Mouse (Mus musculus): ENCODE measurements around the gene Gucy1a1.

DNA sequence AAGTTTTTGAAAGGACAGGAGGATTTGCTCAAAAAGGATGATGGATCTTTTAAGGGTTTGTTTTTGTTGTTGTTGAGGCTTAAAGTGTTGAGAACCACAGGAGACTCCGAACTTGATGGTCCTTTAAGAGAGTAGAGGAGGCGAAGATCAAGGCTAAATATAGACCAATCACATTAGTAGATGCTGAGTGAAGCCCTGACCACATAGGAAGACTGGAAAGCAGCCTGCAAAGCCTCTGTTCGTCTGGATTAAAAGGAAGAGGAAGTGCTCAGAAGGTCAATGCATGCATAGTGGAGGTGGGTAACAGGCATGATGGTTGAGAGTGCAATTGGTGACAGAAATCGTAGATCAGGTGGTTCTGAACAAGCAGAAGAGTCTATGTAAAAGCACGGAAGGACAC, 4.8 kb downstream of the Gucy1a1 start:
- TF ChIP-seq CTCF (conservative IDR thresholded peaks at IDR 0.05; ENCODE audit: low read length) (no peak), NANOG (IDR thresholded peaks at IDR 0.05; ENCODE audit: borderline replicate concordance, low read length) (no peak), POU5F1 (IDR thresholded peaks at IDR 0.05; ENCODE audit: borderline replicate concordance, low read length) (no peak)

Measured in E14TG2a.4 (cell line).